Mouse (Mus musculus): ENCODE data around the gene Itpr2.

DNA sequence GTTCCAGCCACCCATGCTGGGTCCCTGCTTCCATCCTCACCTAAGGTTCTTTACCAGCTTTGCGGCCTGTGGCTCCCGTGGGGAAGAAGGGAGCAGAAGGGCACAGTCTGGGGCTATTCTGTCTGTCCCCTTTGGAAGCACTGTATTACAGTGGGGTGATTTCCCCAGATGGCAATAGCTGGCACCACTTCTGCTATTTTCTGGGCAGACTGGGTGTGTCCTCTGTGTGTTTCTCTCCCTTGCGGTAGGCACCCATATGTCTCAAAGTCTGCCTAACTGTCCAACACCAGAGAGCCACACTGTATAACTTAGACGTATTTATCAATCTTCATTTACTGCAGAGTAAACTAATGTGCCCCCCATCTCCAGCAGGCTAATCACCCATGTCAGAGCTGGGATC, 388.9 kb downstream of the Itpr2 start:
- TF ChIP-seq CTCF (IDR thresholded peaks at IDR 0.05; ENCODE audit: low read depth) (no peak), EP300 (IDR thresholded peaks at IDR 0.05; ENCODE audit: low read depth) (no peak)
